Mouse (Mus musculus): ENCODE measurements around the gene Psma2. TPM values are rescaled to one million over a fixed set of nuclear protein-coding genes. Genes with fewer than 3 reads are reported as not detected.
A peak's percentile ranks its signal among the peaks of the same experiment; 100 is the strongest.

Psma2 gene
- polyA plus RNA-seq (2012; rRNA removed) (73.0 and 92.1 TPM in 2 replicates), polyA plus RNA-seq (2014; fragmentation: Nextera tagmentation; extraction: Ambion mirVana) (187 and 197 TPM in 2 replicates)

GRCm38 (mm10) chr13:14612926-14613529 is at the start of gene Psma2, which contains the start of gene Mrpl32:
Gene Psma2, plus strand, starts transcription at chr13:14613240.
Gene Mrpl32, minus strand, starts transcription at chr13:14613165.
- Histone ChIP-seq H3K36me3 (ENCODE audit: control insufficient read depth, insufficient read depth, low read length) (peaks cover 32% of the 10 kb centered on the region), H3K27ac (replicated peaks; ENCODE audit: low read depth, low read length) (no peak within 1 kb of the TSS)

GRCm38 (mm10) chr13:14574128-14574527 is 38.9 kb upstream of the Psma2 start:
- H3K4me2 ChIP-seq (replicated peaks; ENCODE audit: low read depth, low read length, severe bottlenecking) = no peak overlapping the region
- H3K4me1 ChIP-seq (ENCODE audit: control insufficient read depth, insufficient read depth, low read length) = no peaks in the 10 kb centered on the region
- TF ChIP-seq POLR2A (IDR thresholded peaks at IDR 0.05; ENCODE audit: borderline replicate concordance, extremely low read depth, insufficient read depth, insufficient read length) = no peak
- H3K27ac ChIP-seq (replicated peaks; ENCODE audit: low read depth, low read length) = no peak overlapping the region
- ATAC-seq (ENCODE audit: low FRiP score, low read depth) (no peak), DNase-seq (ENCODE audit: low spot score) (no peak)
- no peak overlapping the region for H3K9ac ChIP-seq (ENCODE audit: low read depth, low read length, severe bottlenecking)
- no peaks in the 10 kb centered on the region for H3K27me3 ChIP-seq (ENCODE audit: control insufficient read depth, insufficient read depth, low read length)
- no peaks in the 10 kb centered on the region for H3K9me3 ChIP-seq (ENCODE audit: control insufficient read depth, low read length)
- H3K4me3 ChIP-seq (replicated peaks; ENCODE audit: low read length) = no peak overlapping the region
- H3K36me3 ChIP-seq (ENCODE audit: control insufficient read depth, insufficient read depth, low read length) = no peaks in the 10 kb centered on the region

More at GRCm38 (mm10) chr13:14612926-14613529, at the start of gene Psma2, which contains the start of gene Mrpl32:
- Histone ChIP-seq H3K9me3 (ENCODE audit: control insufficient read depth, low read length) (no peaks in the 10 kb centered on the region), H3K4me2 (replicated peaks; ENCODE audit: low read depth, low read length, severe bottlenecking) (peak within 1 kb of the TSS; percentile 67), H3K4me1 (ENCODE audit: control insufficient read depth, insufficient read depth, low read length) (peaks cover 3% of the 10 kb centered on the region; the same call in 1 of the 2 replicates), H3K4me3 (replicated peaks; ENCODE audit: low read length) (peak within 1 kb of the TSS; percentile 76), H3K27me3 (ENCODE audit: control insufficient read depth, insufficient read depth, low read length) (no peaks in the 10 kb centered on the region), H3K9ac (ENCODE audit: low read depth, low read length, severe bottlenecking) (peak within 1 kb of the TSS; percentile 78)
- WGBS = under 1% methylated on average over 42 of the region's 42 CpGs
- no peak for TF ChIP-seq POLR2A (IDR thresholded peaks at IDR 0.05; ENCODE audit: borderline replicate concordance, extremely low read depth, insufficient read depth, insufficient read length)
- DNase-seq (ENCODE audit: low spot score) (peak; percentile 98), ATAC-seq (ENCODE audit: low FRiP score, low read depth) (peak; percentile 100)

GRCm38 (mm10) chr13:14580392-14580791 is 32.6 kb upstream of the Psma2 start:
- WGBS = 68% methylated on average over 3 of the region's 3 CpGs
- TF ChIP-seq POLR2A (IDR thresholded peaks at IDR 0.05; ENCODE audit: borderline replicate concordance, extremely low read depth, insufficient read depth, insufficient read length) = no peak
- no peak overlapping the region for H3K4me3 ChIP-seq (replicated peaks; ENCODE audit: low read length)
- H3K27ac ChIP-seq (replicated peaks; ENCODE audit: low read depth, low read length) = no peak overlapping the region
- H3K36me3 ChIP-seq (ENCODE audit: control insufficient read depth, insufficient read depth, low read length) = no peaks in the 10 kb centered on the region
- H3K9me3 ChIP-seq (ENCODE audit: control insufficient read depth, low read length) = no peaks in the 10 kb centered on the region
- H3K27me3 ChIP-seq (ENCODE audit: control insufficient read depth, insufficient read depth, low read length) = no peaks in the 10 kb centered on the region
- DNase-seq (ENCODE audit: low spot score) (no peak), ATAC-seq (ENCODE audit: low FRiP score, low read depth) (no peak)
- no peak overlapping the region for H3K4me2 ChIP-seq (replicated peaks; ENCODE audit: low read depth, low read length, severe bottlenecking)
- no peaks in the 10 kb centered on the region for H3K4me1 ChIP-seq (ENCODE audit: control insufficient read depth, insufficient read depth, low read length)
- no peak overlapping the region for H3K9ac ChIP-seq (ENCODE audit: low read depth, low read length, severe bottlenecking)

GRCm38 (mm10) chr13:14602744-14603143 is 10.3 kb upstream of the Psma2 start:
- 93% methylated on average over 2 of the region's 2 CpGs for WGBS
- no peak for TF ChIP-seq POLR2A (IDR thresholded peaks at IDR 0.05; ENCODE audit: borderline replicate concordance, extremely low read depth, insufficient read depth, insufficient read length)
- no peak overlapping the region for H3K9ac ChIP-seq (ENCODE audit: low read depth, low read length, severe bottlenecking)
- no peaks in the 10 kb centered on the region for H3K36me3 ChIP-seq (ENCODE audit: control insufficient read depth, insufficient read depth, low read length)
- H3K4me2 ChIP-seq (replicated peaks; ENCODE audit: low read depth, low read length, severe bottlenecking) = no peak overlapping the region
- no peaks in the 10 kb centered on the region for H3K27me3 ChIP-seq (ENCODE audit: control insufficient read depth, insufficient read depth, low read length)
- no peaks in the 10 kb centered on the region for H3K9me3 ChIP-seq (ENCODE audit: control insufficient read depth, low read length)
- no peak overlapping the region for H3K27ac ChIP-seq (replicated peaks; ENCODE audit: low read depth, low read length)
- H3K4me3 ChIP-seq (replicated peaks; ENCODE audit: low read length) = no peak overlapping the region
- no peak for ATAC-seq (ENCODE audit: low FRiP score, low read depth)
- no peaks in the 10 kb centered on the region for H3K4me1 ChIP-seq (ENCODE audit: control insufficient read depth, insufficient read depth, low read length)
- no peak for DNase-seq (ENCODE audit: low spot score)

GRCm38 (mm10) chr13:14607616-14608015 is 5.4 kb upstream of the Psma2 start:
- no peaks in the 10 kb centered on the region for H3K27me3 ChIP-seq (ENCODE audit: control insufficient read depth, insufficient read depth, low read length)
- no peak for ATAC-seq (ENCODE audit: low FRiP score, low read depth)
- H3K36me3 ChIP-seq (ENCODE audit: control insufficient read depth, insufficient read depth, low read length) = peaks cover 15% of the 10 kb centered on the region
- no peak overlapping the region for H3K27ac ChIP-seq (replicated peaks; ENCODE audit: low read depth, low read length)
- TF ChIP-seq POLR2A (IDR thresholded peaks at IDR 0.05; ENCODE audit: borderline replicate concordance, extremely low read depth, insufficient read depth, insufficient read length) = no peak
- peaks cover 3% of the 10 kb centered on the region; the same call in 1 of the 2 replicates for H3K4me1 ChIP-seq (ENCODE audit: control insufficient read depth, insufficient read depth, low read length)
- no peaks in the 10 kb centered on the region for H3K9me3 ChIP-seq (ENCODE audit: control insufficient read depth, low read length)
- DNase-seq (ENCODE audit: low spot score) = no peak
- H3K4me2 ChIP-seq (replicated peaks; ENCODE audit: low read depth, low read length, severe bottlenecking) = no peak overlapping the region
- H3K4me3 ChIP-seq (replicated peaks; ENCODE audit: low read length) = no peak overlapping the region
- H3K9ac ChIP-seq (ENCODE audit: low read depth, low read length, severe bottlenecking) = no peak overlapping the region
